Mouse (Mus musculus): ENCODE results near the gene Ncs1.

DNA sequence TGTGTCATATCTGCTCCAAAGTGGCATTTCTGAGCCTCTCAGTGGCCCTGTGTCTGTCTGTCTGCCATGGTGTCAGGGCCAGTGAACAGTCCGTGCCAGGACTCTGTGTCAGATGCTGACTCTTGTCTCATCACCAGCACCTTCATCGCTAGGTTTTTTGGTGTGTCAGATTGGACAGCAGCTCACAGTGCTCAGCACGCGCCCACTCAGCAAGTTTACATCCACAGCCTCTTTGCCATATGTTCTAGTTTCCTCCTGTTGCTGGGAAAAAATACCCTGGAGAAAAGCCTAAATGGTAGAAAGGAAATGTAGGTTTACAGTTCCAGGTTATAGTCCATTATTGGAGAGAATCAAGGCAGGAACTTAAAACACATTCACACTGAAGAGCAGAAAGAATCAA, 47.0 kb upstream of the Ncs1 start:
- TF ChIP-seq CTCF (IDR thresholded peaks at IDR 0.05; ENCODE audit: insufficient read depth, low read length) (no peak), POLR2A (IDR thresholded peaks at IDR 0.05; ENCODE audit: borderline replicate concordance, extremely low read depth, low read depth, low read length) (no peak)

All from lung, adult 2 months (tissue).